Mouse (Mus musculus): ENCODE data around the gene Mrpl55.

- TF ChIP-seq POLR2A (IDR thresholded peaks at IDR 0.05; ENCODE audit: extremely low read depth, insufficient read depth, low read length) (no peak), CTCF (IDR thresholded peaks at IDR 0.05; ENCODE audit: extremely low read depth, insufficient read depth, low read length) (no peak)
Measured at GRCm38 (mm10) chr11:59169807-59170206, 32.5 kb upstream of the Mrpl55 start.

Data from cortical plate, adult 2 months (tissue).